Mouse (Mus musculus) small intestine, adult 2 months (tissue): ENCODE data around the gene Mtm1.

Source experiments
- CTCF ChIP-seq: fragments of 200-500 bp; IDR thresholded peaks from 2 replicates; pipeline ENCODE4 v1.5.1; 2012; ENCODE audit warnings: low read depth, mild to moderate bottlenecking, control low read depth, inconsistent platforms, low read length, moderate library complexity, mixed read lengths; ENCODE audit not compliant: insufficient replicate concordance, insufficient read length; ENCODE audit errors: extremely low read depth
- POLR2A ChIP-seq: fragments of 200-500 bp; IDR thresholded peaks from 2 replicates; pipeline ENCODE4 v1.6.1; 2012; ENCODE audit warnings: low read depth, mild to moderate bottlenecking, control low read depth, inconsistent platforms, low read length, moderate library complexity

- TF ChIP-seq POLR2A = no peak
- TF ChIP-seq CTCF = no peak
These were observed 76.5 kb downstream of the Mtm1 start for GRCm38 (mm10) chrX:71287088-71287487.
